Mouse (Mus musculus): ENCODE data around the gene Vkorc1l1.
"Not testable (repeated sequence)": the region's sequence is repeated elsewhere in the genome, so short reads cannot be mapped to it uniquely, and the experiment has no call there.

Gene Vkorc1l1

DNA sequence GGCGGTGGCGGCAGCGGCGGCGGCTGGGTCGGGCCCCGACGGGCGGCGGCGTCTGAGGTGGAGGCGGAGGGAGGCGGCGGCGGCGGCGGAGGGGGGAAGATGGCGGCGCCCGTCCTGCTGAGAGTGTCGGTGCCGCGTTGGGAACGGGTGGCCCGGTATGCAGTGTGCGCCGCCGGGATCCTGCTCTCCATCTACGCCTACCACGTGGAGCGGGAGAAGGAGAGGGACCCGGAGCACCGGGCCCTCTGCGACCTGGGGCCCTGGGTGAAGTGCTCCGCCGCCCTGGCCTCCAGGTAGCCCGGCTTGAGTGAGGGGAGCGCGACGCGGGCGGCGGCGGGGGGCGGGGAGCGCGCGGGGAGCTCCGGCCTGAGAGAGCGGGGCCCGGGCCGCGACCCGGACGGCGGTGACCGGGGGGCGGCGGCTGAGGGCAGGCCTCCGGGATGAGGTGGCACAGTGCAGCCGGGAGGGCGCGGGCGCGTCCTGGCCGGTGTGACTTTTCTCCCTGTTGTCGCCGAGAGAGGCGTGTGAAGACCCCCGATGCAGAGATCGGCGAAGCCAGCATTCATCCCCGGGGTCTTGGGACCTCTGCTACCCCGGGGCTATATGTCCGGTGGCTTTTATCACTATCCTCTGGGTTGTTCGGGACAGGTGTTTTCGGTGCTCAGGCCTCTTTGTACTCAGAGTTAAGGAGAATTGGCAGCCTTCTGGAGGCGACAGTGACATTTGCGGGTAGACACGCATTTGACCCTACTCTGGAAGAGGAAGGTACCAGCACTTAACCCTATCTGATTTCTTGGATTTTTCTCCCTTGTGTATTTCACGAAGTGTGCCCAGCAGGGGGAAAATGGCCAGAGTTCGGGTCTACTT lies 536 bp downstream of the Vkorc1l1 start:
- not testable (repeated sequence) for DNase-seq (ENCODE audit: low read depth, low spot score)

DNA sequence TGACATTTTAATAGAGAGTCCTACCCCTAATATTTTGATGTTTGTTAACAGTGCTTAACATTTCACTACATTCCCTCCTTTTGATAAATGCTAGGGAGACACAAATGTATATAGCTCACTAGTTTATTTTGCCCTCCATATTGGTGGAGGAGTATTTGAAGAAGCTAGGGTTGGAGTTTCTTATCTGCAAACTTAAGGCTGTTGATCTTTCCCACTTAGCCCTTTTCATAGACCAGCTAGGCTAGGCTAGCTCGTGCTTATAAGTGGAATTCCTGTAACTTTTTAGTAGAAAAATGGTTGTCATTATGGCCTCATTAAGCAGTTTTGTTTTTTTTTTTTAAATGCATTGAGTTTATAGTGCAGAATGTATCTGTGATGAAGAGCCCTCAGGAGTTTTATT lies 1.6 kb downstream of the Vkorc1l1 start:
- DNase-seq (ENCODE audit: low read depth, low spot score), result no peak

DNA sequence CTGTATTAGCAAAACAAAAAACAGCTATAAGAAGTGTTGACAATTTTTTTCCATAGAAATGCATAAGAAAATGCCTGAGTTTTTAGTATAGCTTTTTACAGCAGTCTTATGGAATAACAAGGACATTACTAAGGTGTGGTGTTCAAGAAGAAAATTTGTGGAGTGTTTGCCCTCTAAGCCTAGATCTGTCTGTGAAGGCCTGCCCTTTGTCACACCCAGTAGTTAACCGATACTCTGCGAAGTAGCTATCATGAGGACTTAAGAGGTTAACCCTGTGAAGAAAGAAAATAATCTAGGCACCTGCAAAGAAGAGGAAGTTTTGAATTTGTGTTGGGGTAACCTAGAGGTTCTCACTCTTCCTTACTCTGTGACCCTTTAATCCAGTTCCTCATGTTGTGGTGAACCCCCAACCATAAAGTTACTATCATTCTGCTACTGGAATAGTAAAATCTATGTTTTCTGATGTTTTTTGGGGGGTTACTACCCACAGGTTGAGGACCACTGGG lies 5.8 kb downstream of the Vkorc1l1 start:
- no peak for DNase-seq (ENCODE audit: low read depth, low spot score)

DNA sequence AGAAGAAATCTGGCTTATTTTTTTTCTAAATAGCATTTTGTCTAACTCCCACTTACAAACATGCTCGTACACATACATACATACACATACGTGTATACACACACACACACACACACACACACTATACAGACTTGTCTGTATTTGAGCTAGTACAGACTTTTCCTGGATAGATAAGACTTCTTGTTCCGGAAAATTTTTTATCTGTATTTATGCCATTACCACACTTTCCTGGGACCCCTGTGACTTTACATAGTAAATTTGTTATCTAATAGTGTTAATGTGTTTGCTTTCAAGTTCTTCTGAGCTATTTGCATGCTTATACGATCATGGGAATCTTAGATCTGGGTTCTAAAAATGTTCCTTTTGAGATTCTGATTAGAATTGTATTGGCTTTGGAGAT lies 10.4 kb downstream of the Vkorc1l1 start:
- no peak for DNase-seq (ENCODE audit: low read depth, low spot score)

DNA sequence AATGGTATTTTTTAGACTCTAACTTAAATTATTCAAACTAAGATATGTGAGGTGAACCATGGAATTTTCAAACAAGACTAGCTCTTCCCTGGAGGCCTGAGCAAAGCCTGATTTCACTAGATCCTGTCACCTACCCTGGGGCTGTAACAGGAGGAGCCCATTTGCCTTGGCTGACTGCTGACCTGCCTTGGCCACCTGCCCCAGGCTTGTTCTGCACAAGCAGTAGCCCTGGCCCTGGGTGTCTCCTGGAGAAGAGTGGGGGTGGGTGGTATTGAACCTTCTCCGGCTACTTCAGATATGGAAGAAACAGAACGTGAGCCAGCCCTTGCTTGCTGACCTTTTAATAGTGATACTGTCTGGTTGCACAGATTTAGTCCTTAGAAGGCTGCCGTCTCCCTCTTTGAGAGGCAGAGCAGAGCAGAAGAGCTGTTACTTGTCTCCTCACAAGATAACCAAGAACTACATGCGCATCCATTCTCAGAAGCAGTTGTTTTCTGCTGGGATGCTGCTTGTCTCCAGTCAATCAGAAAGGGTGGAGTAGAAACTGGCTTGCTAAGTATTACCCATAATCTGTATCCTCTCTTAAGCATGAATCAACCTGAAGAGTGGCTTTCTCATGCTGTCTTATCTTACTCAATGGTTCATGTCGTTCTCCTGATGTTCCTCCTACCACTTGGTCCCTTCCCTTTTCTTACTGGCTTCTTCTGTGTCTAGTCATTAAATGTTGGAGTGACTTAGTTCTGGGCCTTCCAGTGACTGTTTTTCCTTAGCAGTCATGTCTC lies 12.9 kb downstream of the Vkorc1l1 start:
- no peak for DNase-seq (ENCODE audit: low read depth, low spot score)

DNA sequence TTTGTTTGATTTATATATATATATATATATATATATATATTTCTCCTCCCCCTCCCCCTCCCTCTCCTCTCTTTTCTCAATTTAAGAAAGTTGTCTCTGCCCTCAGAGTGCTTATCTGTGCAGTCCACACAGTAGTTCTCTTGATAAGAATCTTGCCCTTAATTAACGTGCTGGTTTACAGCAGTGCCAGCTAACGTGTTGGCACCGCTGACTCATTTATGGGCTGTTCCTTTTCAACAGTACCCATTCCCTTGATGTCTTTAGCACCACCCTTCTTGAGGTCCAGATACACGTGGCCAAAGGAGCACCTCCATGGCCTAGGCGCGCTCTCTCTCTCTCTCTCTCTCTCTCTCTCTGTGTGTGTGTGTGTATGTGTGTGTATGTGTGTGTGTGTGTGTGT lies 14.0 kb downstream of the Vkorc1l1 start:
- DNase-seq (ENCODE audit: low read depth, low spot score), result no peak

DNA sequence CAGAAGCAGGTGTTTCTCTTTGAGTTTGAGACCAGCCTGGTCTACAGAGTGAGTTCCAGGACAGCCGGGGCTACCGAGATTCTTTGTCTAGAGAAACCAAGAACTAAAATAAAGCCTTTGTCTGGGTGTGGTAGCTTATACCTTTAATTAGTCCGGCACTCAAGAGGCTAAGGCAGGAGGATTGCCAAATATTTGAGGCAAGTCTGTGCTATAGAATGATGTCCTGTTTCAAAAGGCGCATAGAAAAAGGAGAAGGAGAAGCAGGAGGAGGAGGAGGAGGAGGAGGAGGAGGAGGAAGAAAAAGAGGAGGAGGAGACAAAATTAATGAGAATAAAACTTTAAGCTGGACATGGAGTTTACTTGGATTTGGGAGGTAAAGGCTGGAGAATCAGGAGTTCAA lies 21.5 kb downstream of the Vkorc1l1 start:
- DNase-seq (ENCODE audit: low read depth, low spot score), result no peak

DNA sequence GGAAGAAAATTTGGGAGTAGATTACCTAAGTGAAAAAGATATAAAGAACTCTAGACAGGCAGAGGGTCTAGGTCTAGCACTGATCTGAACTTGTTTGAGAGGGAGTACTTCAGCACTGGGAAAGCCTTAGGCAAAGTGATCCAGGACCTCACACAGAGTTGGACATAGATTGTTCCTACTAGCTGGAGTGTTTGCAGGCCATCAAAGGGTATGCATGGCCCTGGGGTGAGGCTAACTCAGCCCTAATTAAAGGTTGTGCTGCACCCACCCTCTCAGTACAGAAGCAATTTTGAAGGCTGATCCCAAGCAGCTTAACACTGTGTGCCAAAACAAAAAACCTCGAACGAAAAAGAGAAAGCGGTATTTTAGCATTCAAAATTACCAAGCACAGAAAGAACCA lies 24.7 kb downstream of the Vkorc1l1 start:
- DNase-seq (ENCODE audit: low read depth, low spot score), result no peak

DNA sequence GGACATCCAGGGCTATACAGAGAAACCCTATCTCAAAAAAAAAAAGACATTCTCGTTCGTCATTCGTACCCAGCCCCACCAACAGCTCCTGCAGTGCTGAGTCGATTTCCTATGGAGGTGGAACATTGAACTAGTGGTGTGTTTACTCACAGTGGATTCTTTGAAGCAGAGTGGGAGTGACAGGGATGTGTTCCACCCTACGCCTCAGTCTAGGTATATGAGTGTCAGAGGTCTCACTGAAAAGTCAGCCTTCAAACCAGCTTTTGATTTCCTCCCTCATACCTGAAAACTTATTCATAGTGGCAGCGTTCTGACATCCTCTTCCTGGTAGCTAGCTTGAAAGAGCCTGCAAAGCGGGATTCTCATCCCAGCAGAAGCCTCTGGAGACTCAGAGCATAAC lies 26.6 kb downstream of the Vkorc1l1 start:
- no peak for DNase-seq (ENCODE audit: low read depth, low spot score)

DNA sequence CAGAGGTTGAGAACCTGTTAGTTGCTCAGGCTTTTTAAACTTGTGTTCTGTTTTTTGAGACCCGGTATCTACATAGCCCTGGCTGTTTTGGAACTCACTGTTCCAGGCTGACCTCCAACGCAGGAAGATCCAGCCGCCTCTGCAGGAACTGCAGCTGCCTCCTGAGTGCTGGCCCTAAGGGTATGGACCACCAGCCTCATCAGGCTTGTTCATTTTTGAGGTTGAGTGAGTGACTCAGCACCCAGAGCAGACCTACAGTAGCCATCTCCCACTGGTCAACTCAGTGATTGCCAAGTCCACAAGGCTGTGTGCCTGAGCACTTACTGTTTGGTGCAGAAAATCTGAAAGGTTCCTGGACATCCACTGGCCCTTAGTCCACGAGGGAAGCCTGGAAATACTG lies 29.7 kb downstream of the Vkorc1l1 start:
- DNase-seq (ENCODE audit: low read depth, low spot score), result no peak

DNA sequence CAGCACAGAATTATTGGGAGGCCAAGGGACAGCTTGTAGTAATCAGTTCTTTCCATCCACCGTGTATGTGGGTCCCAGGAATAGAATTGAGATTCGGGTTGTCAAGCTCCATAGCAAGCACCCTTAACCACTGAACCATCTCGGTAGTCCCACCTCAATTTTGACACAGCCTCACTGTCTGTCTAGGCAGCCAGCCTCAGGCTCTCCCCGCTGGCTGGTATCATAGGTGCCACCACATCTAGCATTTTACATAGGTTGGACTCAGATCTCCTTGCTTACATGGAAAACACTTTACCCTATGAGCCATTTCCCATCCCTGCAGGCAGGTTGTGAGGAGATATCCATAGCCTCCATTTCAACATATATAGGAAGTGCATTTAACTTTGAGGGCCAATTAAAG lies 32.6 kb downstream of the Vkorc1l1 start:
- DNase-seq (ENCODE audit: low read depth, low spot score), result no peak

DNA sequence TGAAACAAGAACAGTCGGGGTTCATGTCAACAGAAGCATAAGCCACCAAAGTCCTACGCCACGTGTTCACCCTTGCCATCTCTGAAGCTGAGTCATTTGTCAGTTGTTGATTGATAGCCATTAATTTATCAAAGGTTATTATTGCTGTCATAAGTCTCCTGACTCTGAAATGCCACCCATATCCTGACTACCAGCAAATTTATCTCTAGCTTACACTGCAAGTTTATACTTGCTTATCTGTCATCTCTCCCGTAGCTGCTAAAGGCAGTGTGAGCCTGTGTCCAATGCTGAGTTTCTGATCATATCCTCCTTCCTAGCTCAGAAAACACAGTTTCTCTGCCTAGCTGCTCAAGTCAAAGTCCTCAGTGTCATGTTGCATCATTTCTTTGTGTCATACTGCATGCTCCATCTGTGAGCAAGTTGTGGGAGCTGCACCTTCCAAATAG lies 33.1 kb downstream of the Vkorc1l1 start:
- DNase-seq (ENCODE audit: low read depth, low spot score), result no peak

DNA sequence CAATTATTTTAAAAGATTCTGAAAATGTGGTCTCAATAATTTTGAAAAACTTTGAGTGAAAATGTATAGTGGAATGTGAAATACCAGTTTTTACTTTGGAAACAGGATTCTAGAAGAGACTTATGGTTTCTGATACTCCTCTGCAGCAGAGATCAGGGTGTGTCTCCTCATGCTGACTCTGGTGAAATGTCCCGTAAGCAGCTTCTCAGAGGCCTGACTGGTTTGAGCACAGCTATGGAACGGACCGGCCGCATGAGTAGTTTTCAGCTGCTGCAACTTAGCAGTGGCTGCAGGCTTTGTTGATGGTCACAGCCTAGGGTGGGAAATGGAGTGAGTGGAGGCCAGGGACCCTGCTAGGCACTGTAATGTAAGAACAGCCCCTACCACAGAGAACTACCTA lies 36.0 kb downstream of the Vkorc1l1 start:
- DNase-seq (ENCODE audit: low read depth, low spot score), result no peak

DNA sequence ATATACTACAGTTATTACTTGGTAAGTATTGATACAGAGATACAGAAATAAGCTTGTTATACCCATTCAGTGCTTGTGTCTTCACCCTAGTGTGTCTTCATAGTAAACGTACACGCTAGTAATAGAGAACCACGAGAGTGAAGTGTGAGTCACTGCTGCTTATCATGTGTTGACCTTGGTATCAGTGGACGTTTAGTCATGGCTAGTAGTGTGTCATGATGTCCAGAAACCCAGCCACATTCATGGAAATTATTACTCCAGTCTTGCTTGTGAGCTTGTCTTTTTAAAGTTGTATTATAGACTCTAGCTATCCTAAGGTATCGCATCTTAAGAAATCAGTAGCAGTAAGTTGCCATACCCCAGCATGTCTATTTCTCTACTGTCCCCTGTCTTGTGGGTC lies 36.8 kb downstream of the Vkorc1l1 start:
- no peak for DNase-seq (ENCODE audit: low read depth, low spot score)

DNA sequence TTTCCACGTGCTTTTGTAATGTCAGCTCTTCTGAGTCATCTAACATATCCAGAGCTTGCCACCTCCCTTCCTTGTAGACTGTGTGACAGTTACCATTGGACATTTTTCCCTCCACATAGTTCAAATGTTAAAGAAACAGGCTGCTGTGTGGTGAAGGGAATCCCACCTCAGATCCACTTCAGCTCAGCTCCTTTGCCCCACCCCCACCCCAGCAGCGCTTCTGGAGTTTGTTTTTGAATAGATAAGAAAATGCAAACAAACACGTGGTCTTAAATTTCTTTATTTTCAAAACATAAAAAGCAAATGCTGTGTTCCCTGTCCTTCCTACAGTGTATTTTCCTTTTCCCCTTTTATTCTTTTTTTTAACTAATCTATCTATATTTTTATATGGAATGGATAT lies 38.4 kb downstream of the Vkorc1l1 start:
- no peak for DNase-seq (ENCODE audit: low read depth, low spot score)

DNA sequence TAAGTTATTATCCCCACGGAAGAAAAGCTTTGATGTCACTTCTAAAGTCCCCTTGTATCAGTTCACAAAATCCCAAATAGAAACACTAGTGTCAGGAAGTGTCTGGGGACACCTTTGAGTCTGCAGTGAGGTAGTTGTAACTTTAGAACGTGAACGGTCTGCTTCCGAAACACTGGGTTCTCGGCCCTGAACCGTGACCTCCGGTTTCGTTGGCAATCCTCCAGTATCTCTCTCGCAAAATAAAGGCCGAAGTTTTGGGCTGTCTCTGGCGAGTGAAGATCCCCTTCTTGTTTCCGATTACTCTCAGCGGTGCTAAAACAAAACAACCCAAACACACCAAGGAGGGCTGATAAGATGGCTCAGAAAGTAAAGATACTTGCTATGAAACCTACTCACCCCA lies 47.6 kb downstream of the Vkorc1l1 start:
- DNase-seq (ENCODE audit: low read depth, low spot score), result no peak

DNA sequence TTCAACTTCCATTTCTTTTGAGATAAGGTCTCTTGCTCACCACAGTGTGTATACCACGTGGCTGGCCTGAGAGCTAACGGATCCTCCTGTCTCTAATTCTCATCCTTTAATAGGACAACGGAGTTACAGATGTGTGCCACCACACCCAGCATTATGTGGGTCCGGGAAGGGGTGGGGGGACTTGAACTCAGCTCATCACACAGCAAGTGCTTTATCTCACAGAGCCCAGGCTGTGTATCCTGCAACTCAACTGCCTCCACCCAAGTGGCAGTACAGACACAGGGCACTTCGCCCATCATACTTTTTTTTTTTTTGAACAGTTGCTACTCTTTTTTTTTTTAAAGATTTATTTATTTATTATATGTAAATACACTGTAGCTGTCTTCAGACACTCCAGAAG lies 50.1 kb downstream of the Vkorc1l1 start:
- DNase-seq (ENCODE audit: low read depth, low spot score), result no peak

DNA sequence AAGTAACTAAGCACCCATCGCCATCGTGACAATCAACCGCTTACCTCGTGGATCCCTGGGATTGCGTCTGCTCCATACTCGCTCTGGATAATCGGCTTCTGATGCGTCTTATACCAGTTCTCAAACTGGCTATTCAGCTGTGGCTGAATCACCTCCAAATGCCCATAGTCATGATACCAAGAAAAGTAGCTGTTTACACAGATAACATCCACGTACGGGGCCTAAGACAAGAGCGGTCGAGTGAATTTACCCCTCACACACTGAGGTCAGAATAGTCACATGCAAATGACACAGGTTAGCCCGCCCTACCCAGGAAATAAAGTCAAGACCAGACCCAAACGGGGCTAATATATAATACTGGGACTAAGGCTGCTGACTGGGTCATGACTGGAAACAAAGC lies 51.6 kb downstream of the Vkorc1l1 start:
- no peak for DNase-seq (ENCODE audit: low read depth, low spot score)

DNA sequence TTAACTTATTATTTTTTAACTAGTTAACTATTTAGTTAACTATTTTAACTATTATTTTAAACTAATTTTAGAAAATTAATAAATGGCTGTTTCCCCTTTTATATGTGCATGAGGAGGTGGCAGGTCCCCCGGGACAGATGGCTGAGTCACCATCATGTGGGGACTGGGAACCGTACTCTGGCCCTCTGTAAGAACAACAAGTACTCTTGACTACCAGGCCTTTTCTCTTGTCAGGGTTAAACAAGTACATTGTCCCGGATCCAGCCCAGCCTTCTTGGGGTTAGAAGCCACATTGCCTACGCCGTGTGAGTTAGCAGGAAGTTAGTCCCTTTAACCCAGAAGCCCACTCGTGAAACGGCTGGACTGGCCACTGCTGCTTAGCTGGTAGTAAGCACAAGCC lies 53.2 kb downstream of the Vkorc1l1 start:
- DNase-seq (ENCODE audit: low read depth, low spot score), result no peak

DNA sequence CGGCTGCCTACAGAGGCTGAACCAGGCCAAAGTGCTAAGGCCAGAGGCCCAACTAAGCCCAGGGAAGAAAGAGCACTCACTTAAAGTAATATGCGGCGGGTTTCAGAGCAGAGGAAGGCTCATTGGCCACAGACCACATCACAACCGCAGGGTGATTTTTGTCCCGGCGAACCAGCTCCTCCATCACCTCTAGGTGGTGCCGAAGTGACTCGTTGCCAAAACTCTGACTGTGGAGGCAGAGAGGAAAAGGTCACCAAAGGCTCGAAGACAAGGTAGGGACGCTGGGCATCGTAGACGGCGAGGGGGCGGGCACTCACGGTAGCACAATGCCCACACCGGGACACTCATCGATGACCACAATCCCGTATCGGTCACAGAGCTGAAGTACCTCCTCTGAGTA lies 55.9 kb downstream of the Vkorc1l1 start:
- DNase-seq (ENCODE audit: low read depth, low spot score), result no peak

DNA sequence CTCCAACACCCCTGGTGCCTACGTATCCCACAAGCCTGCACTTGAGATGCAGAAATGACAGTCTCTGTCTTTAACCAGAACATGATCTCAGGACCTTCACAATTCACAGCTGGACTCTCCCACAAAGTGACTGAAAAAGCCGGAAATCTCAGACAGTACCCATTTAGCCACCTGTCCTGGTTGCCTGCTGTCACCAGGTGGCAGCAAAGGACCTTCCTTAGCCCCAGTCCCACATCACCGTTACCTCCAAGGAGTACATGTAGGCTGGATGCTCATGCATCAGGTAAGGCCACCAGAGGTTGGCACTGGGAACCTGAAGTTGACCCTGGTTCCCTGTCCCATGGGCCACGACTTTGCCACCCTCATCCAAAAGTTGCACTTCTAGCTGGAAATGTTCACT lies 57.3 kb downstream of the Vkorc1l1 start:
- no peak for DNase-seq (ENCODE audit: low read depth, low spot score)

DNA sequence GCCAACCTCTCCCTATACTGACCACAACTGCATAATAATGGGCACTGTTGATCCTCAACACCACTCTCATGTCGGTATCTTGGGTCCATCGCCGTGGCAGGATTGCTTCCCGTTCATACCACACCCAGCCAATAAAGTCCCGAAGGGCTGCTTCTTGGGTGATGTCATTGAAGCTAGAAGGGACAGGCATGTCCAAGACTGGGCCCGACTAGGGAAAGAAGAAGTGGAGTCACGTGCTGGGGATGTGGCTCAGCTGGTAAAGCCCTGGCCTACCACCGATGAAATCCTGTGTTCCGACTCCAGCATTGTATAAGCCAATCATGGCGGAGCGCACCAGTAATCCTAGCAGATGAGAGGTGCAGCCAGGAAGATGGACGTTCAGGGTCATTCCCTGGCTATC lies 59.0 kb downstream of the Vkorc1l1 start:
- no peak for DNase-seq (ENCODE audit: low read depth, low spot score)

Measured in WW6 (cell line).